Mouse (Mus musculus) kidney, embryonic 16.5 days (tissue): ENCODE measurements around the gene Lrrc15. TPM values are rescaled to one million over a fixed set of nuclear protein-coding genes. Genes with fewer than 3 reads are reported as not detected.

ENCODE experiments used
- ATAC-seq: fragments of 200-750 bp; cut with Nextera tagmentation; 2 replicates; pipeline ENCODE4 v1.8.0; 2017; ENCODE audit warnings: moderate TSS enrichment; ENCODE audit not compliant: low FRiP score, low TSS enrichment
- H3K27ac ChIP-seq: fragments of 300-500 bp; sonication (generic); 2 replicates; pipeline ENCODE4 v1.5.1; 2014; ENCODE audit warnings: low read length
- H3K27me3 ChIP-seq: fragments of 300-500 bp; sonication (generic); 2 replicates; pipeline ENCODE4 v1.6.1; 2014; ENCODE audit warnings: low read length, control low read depth, mixed read lengths; ENCODE audit not compliant: insufficient read depth
- H3K36me3 ChIP-seq: fragments of 300-500 bp; sonication (generic); 2 replicates; pipeline ENCODE4 v1.6.1; 2014; ENCODE audit warnings: low read length, control low read depth, mixed read lengths; ENCODE audit not compliant: insufficient read depth
- H3K4me1 ChIP-seq: fragments of 300-500 bp; sonication (generic); 2 replicates; pipeline ENCODE4 v1.6.1; 2014; ENCODE audit warnings: low read length, control low read depth, mixed read lengths; ENCODE audit not compliant: insufficient read depth
- H3K4me2 ChIP-seq: fragments of 300-500 bp; sonication (generic); replicated peaks from 2 replicates; pipeline ENCODE4 v1.6.1; 2014; ENCODE audit warnings: low read depth, low read length
- H3K4me3 ChIP-seq: fragments of 300-500 bp; sonication (generic); 2 replicates; pipeline ENCODE4 v1.5.1; 2014; ENCODE audit warnings: mild to moderate bottlenecking, low read length
- H3K9ac ChIP-seq: fragments of 300-500 bp; sonication (generic); replicated peaks from 2 replicates; pipeline ENCODE4 v1.6.1; 2014; ENCODE audit warnings: low read length
- H3K9me3 ChIP-seq: fragments of 300-500 bp; sonication (generic); 2 replicates; pipeline ENCODE4 v1.6.1; 2016; ENCODE audit warnings: low read length, control low read depth
- WGBS: fragments of 180-500 bp; shearing (Covaris S2); extraction: QIAGEN DNeasy Blood & Tissue Kit; methylation state at CpG from one replicate; pipeline ENCODE4 v1.1.7; 2014; 5-methylcytosine and 5-hydroxymethylcytosine counted together
- polyA plus RNA-seq: library from polyadenylated mRNA; unstranded; fragments of >200 nt; fragmentation: Nextera tagmentation; extraction: Ambion mirVana; gene quantifications from 2 replicates; pipeline ENCODE4 v1.2.1, GENCODE M21; 2015

Lrrc15 gene
- polyA plus RNA-seq, 1 experiment from 2014 or later, result 1.7 TPM

DNA sequence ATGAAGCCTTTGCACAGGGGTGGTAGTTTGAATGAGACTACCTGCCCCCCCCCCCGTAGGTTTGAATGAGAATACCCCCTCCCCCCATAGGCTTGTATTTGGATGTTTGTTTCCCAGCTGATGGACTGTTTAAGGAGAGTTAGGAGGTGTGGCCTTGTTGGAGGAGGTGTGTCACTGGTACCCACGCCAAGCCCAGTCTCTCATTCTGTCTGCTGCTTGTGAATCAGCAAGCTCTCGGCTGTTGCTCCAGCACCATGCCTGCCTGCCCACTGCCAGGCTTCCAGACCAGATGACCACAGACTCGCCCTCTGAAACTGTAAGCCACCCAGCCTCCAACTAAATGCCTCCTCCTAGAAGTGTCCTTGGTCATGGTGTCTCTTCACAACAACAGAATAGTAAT, 19.9 kb downstream of the Lrrc15 start:
- WGBS, result 64% methylated on average over 4 of the region's 4 CpGs
- ATAC-seq, result no peak
- no peaks in the 10 kb centered on the region for H3K36me3 ChIP-seq

DNA sequence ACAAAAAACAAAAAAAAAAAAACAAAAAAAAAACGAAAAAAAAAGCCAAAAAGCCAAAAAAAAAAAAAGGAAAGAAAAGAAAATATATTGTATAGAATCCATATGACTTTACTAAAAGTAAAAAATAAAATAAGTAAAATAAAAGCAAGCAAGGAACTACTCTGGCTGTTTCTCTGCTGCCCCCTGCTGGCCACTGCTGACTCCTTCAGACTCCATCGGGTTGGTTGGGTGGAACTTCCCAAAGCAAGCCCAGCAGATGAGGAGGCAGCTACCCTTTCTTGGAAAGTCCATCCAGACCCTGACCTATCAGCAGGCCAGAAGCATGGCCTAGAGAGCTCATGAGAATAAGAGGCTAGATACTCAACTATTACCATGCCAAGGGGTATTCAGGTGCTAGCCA, 20.4 kb downstream of the Lrrc15 start:
- Histone ChIP-seq H3K4me3 (no peak overlapping the region), H3K4me1 (no peaks in the 10 kb centered on the region), H3K4me2 (no peak overlapping the region), H3K27ac (no peak overlapping the region), H3K27me3 (no peaks in the 10 kb centered on the region), H3K9me3 (no peaks in the 10 kb centered on the region), H3K9ac (no peak overlapping the region), H3K36me3 (no peaks in the 10 kb centered on the region)
- 0% methylated on average over 2 of the region's 2 CpGs for WGBS
- ATAC-seq, result no peak

More for the DNA sequence above, 19.9 kb downstream of the Lrrc15 start:
- Histone ChIP-seq H3K27me3 (no peaks in the 10 kb centered on the region), H3K27ac (no peak overlapping the region), H3K4me3 (no peak overlapping the region), H3K4me2 (no peak overlapping the region), H3K9ac (no peak overlapping the region), H3K9me3 (no peaks in the 10 kb centered on the region), H3K4me1 (no peaks in the 10 kb centered on the region)

GRCm38 (mm10) chr16:30262157-30262556, 20.9 kb downstream of the Lrrc15 start:
- H3K27me3 ChIP-seq, result no peaks in the 10 kb centered on the region
- no peak overlapping the region for H3K4me2 ChIP-seq
- no peaks in the 10 kb centered on the region for H3K4me1 ChIP-seq
- ATAC-seq, result no peak
- no peaks in the 10 kb centered on the region for H3K36me3 ChIP-seq
- no peak overlapping the region for H3K4me3 ChIP-seq
- H3K9me3 ChIP-seq, result no peaks in the 10 kb centered on the region
- WGBS, result 87% methylated on average over 10 of the region's 10 CpGs
- H3K9ac ChIP-seq, result no peak overlapping the region
- H3K27ac ChIP-seq, result no peak overlapping the region

DNA sequence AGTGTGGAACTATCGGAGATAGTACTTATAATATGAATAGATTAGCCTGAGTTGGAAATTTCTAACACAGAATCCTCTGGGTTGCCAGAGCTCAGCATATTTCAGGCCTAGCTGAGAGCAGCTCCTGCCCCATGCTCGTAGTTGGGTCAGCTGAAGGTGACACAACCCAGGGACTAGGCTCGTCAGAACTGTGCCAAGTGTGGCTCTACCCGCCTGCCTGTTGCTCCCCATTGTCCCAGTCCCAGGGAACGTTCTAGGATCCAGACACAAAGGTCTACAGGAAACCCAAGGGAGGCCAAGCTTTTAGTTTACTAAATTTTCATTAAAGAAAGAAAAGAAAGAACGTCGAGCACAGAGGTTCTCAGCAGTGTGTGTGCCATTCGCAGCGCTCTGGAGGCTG, 21.7 kb downstream of the Lrrc15 start:
- H3K36me3 ChIP-seq, result no peaks in the 10 kb centered on the region
- H3K4me1 ChIP-seq, result no peaks in the 10 kb centered on the region
- H3K27me3 ChIP-seq, result no peaks in the 10 kb centered on the region
- no peak overlapping the region for H3K4me3 ChIP-seq
- WGBS, result 88% methylated on average over 9 of the region's 9 CpGs
- H3K27ac ChIP-seq, result no peak overlapping the region
- ATAC-seq, result no peak
- H3K9me3 ChIP-seq, result no peaks in the 10 kb centered on the region
- no peak overlapping the region for H3K4me2 ChIP-seq
- H3K9ac ChIP-seq, result no peak overlapping the region

- Histone ChIP-seq H3K4me1 (no peaks in the 10 kb centered on the region), H3K9ac (no peak overlapping the region), H3K27me3 (no peaks in the 10 kb centered on the region), H3K27ac (no peak overlapping the region), H3K4me3 (no peak overlapping the region), H3K9me3 (no peaks in the 10 kb centered on the region), H3K36me3 (no peaks in the 10 kb centered on the region), H3K4me2 (no peak overlapping the region)
- 87% methylated on average over 15 of the region's 15 CpGs for WGBS
- no peak for ATAC-seq
These were observed 22.9 kb downstream of the Lrrc15 start for GRCm38 (mm10) chr16:30260012-30260635.

GRCm38 (mm10) chr16:30259444-30259843, 23.6 kb downstream of the Lrrc15 start:
- H3K4me1 ChIP-seq, result no peaks in the 10 kb centered on the region
- ATAC-seq, result no peak
- H3K4me2 ChIP-seq, result no peak overlapping the region
- H3K36me3 ChIP-seq, result no peaks in the 10 kb centered on the region
- H3K27ac ChIP-seq, result no peak overlapping the region
- no peak overlapping the region for H3K9ac ChIP-seq
- H3K4me3 ChIP-seq, result no peak overlapping the region
- WGBS, result 80% methylated on average over 10 of the region's 10 CpGs
- no peaks in the 10 kb centered on the region for H3K27me3 ChIP-seq
- no peaks in the 10 kb centered on the region for H3K9me3 ChIP-seq

- Histone ChIP-seq H3K4me1 (no peaks in the 10 kb centered on the region), H3K27me3 (no peaks in the 10 kb centered on the region), H3K4me3 (no peak overlapping the region), H3K4me2 (no peak overlapping the region), H3K9ac (no peak overlapping the region), H3K9me3 (no peaks in the 10 kb centered on the region), H3K27ac (no peak overlapping the region), H3K36me3 (no peaks in the 10 kb centered on the region)
- ATAC-seq, result no peak
- WGBS, result 90% methylated on average over 7 of the region's 7 CpGs
These were observed 24.6 kb downstream of the Lrrc15 start for GRCm38 (mm10) chr16:30258441-30258840.

DNA sequence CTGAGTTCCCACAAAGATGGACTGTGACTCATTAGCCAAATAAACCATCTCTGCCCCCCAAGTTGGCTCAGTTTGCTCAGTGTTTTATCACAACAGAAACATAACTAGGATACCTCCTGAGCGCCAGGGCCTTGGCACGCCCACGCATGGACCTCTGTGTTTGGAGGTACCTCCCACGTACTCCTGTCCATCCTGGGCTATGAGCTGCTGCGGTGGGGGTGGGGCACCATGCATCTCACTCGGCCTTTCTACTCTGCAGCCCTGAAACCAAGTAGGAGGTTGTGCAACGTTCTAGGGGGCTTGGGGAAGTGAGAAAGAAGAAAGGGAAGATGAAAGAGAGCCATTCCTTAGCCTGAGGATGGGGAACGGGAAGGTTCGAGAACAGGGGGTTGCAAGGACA, 25.3 kb downstream of the Lrrc15 start:
- Histone ChIP-seq H3K9me3 (no peaks in the 10 kb centered on the region), H3K9ac (no peak overlapping the region), H3K36me3 (no peaks in the 10 kb centered on the region), H3K4me1 (no peaks in the 10 kb centered on the region), H3K27ac (no peak overlapping the region), H3K4me2 (no peak overlapping the region), H3K27me3 (no peaks in the 10 kb centered on the region), H3K4me3 (no peak overlapping the region)
- ATAC-seq, result no peak
- WGBS, result 46% methylated on average over 9 of the region's 9 CpGs

- Histone ChIP-seq H3K4me3 (no peak overlapping the region), H3K9ac (no peak overlapping the region), H3K27me3 (peaks cover 10% of the 10 kb centered on the region), H3K9me3 (no peaks in the 10 kb centered on the region), H3K27ac (no peak overlapping the region), H3K4me1 (peaks cover 3% of the 10 kb centered on the region; the same call in 1 of the 2 replicates), H3K36me3 (no peaks in the 10 kb centered on the region), H3K4me2 (no peak overlapping the region)
- no peak for ATAC-seq
- 60% methylated on average over 7 of the region's 7 CpGs for WGBS
These were observed 28.0 kb downstream of the Lrrc15 start for GRCm38 (mm10) chr16:30255061-30255460.

DNA sequence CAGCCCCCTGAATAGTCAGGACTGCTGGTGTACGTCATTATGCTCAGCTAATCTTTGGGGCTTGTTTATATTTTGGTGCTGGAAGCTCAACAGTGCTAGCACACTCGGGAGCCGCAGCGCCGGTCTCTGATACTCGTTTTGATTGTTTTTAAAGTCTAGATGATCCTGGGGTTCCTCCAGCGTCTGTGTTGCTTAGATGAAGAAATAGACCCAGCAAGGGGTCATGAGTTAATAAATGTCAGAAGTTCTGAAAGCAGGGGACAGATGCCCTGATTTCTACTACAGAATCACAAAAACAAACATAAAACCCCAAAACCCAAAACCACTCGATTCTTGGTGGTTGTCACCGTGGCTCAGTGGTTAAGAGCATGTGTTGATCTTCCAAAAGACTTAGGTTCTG, 29.2 kb downstream of the Lrrc15 start:
- H3K4me1 ChIP-seq, result peaks cover 3% of the 10 kb centered on the region; the same call in 1 of the 2 replicates
- no peak overlapping the region for H3K9ac ChIP-seq
- H3K27ac ChIP-seq, result no peak overlapping the region
- H3K27me3 ChIP-seq, result peaks cover 19% of the 10 kb centered on the region
- H3K4me3 ChIP-seq, result no peak overlapping the region
- WGBS, result 78% methylated on average over 9 of the region's 9 CpGs
- H3K4me2 ChIP-seq, result no peak overlapping the region
- no peaks in the 10 kb centered on the region for H3K36me3 ChIP-seq
- no peak for ATAC-seq
- H3K9me3 ChIP-seq, result no peaks in the 10 kb centered on the region
